Mouse (Mus musculus) stomach, embryonic 16.5 days (tissue): Measurements from ENCODE around the gene Mettl21c. TPM values are rescaled to one million over a fixed set of nuclear protein-coding genes. Genes with fewer than 3 reads are reported as not detected.

Experiments used
- ATAC-seq: fragments of 200-750 bp; cut with Nextera tagmentation; 2 replicates; pipeline ENCODE4 v1.8.0; 2017; ENCODE audit warnings: moderate number of reproducible peaks, moderate TSS enrichment; ENCODE audit not compliant: insufficient read depth, low FRiP score
- H3K27ac ChIP-seq: fragments of 300-500 bp; sonication (generic); 2 replicates; pipeline ENCODE4 v1.5.1; 2014; ENCODE audit warnings: low read length
- H3K27me3 ChIP-seq: fragments of 300-500 bp; sonication (generic); 2 replicates; pipeline ENCODE4 v1.6.1; 2014; ENCODE audit warnings: low read length, control low read depth, mixed read lengths; ENCODE audit not compliant: control insufficient read depth, insufficient read depth
- H3K36me3 ChIP-seq: fragments of 300-500 bp; sonication (generic); 2 replicates; pipeline ENCODE4 v1.6.1; 2014; ENCODE audit warnings: low read length; ENCODE audit not compliant: control insufficient read depth, insufficient read depth
- H3K4me1 ChIP-seq: fragments of 300-500 bp; sonication (generic); 2 replicates; pipeline ENCODE4 v1.6.1; 2014; ENCODE audit warnings: low read length, control low read depth, mixed read lengths; ENCODE audit not compliant: control insufficient read depth, insufficient read depth
- H3K4me2 ChIP-seq: fragments of 300-500 bp; sonication (generic); 2 replicates; pipeline ENCODE4 v1.6.1; 2014; ENCODE audit warnings: low read depth, low read length, mixed read lengths
- H3K4me3 ChIP-seq: fragments of 300-500 bp; sonication (generic); replicated peaks from 2 replicates; pipeline ENCODE4 v1.5.1; 2014; ENCODE audit warnings: mild to moderate bottlenecking, low read length
- H3K9ac ChIP-seq: fragments of 300-500 bp; sonication (generic); 2 replicates; pipeline ENCODE4 v1.6.1; 2014; ENCODE audit warnings: low read length
- H3K9me3 ChIP-seq: fragments of 300-500 bp; sonication (generic); replicated peaks from 2 replicates; pipeline ENCODE4 v1.6.1; 2016; ENCODE audit warnings: low read length, control low read depth; ENCODE audit not compliant: control insufficient read depth
- WGBS: fragments of 180-500 bp; shearing (Covaris S2); extraction: QIAGEN DNeasy Blood & Tissue Kit; methylation state at CpG from one replicate; pipeline ENCODE4 v1.1.7; 2014; 5-methylcytosine and 5-hydroxymethylcytosine counted together
- polyA plus RNA-seq: library from polyadenylated mRNA; unstranded; fragments of >200 nt; fragmentation: Nextera tagmentation; extraction: Ambion mirVana; gene quantifications from 2 replicates; pipeline ENCODE4 v1.2.1, GENCODE M21; 2015

The Mettl21c gene
- polyA plus RNA-seq, 1 experiment from 2014 or later: 0.30 TPM

DNA sequence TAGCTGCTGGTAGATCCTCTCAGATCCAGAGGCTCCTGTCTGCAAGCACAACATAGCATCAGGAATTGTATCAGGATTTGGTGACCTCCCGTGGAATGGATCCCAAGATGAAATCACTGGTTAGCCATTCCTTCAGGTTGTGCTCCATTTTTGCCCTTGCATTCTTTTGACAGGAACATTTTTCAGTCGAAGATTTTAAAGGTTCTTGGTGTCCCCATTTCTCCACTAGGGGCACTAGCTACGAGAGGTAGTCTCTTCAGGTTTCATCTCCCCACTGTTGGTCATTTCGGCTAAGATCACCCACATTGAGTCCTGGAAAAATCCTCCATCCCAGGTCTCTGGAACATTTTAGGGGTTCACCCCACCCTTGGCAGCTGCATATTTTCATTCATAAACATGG is 53.1 kb downstream of the Mettl21c start:
- ATAC-seq: no peak
- Histone ChIP-seq H3K27me3 (no peaks in the 10 kb centered on the region), H3K9ac (no peak overlapping the region), H3K27ac (no peak overlapping the region), H3K4me3 (no peak overlapping the region), H3K4me1 (no peaks in the 10 kb centered on the region), H3K36me3 (no peaks in the 10 kb centered on the region; the same call in 1 of the 2 replicates), H3K4me2 (no peak overlapping the region), H3K9me3 (no peaks in the 10 kb centered on the region)
- 85% methylated on average over 4 of the region's 4 CpGs for WGBS

DNA sequence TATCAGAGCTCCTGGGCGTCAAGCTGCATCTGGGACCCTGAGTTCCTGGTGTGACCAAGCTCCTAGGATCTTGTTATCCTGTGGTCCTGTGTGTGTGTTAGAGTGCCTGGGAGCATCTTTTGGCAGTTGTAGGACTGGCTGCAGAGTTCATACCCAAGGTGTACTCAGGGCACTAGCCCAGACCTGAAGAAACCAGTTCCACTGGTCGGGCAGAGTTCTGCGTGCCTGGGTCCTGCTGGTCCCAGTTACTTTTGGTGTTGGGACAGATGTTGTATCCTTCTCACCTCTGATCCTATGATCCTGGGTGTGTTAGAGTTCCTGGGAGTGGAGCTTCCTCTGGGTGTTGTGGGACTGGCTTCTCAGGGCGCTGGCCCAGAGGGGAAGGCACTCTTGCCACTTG is 55.5 kb downstream of the Mettl21c start:
- Histone ChIP-seq H3K4me2 (no peak overlapping the region), H3K9ac (no peak overlapping the region), H3K4me3 (no peak overlapping the region), H3K36me3 (peaks cover 2% of the 10 kb centered on the region; the same call in 1 of the 2 replicates), H3K27me3 (no peaks in the 10 kb centered on the region), H3K9me3 (no peaks in the 10 kb centered on the region), H3K4me1 (no peaks in the 10 kb centered on the region), H3K27ac (no peak overlapping the region; the same call in 1 of the 2 replicates)
- 85% methylated on average over 4 of the region's 4 CpGs for WGBS
- no peak for ATAC-seq

Other genes with a start within 250 kb of the Mettl21c start
- 20.2 and 21.3 TPM in 2 replicates for gene Uxs1, start 192.2 kb downstream of the Mettl21c start, polyA plus RNA-seq
- gene Tpp2, start 86.4 kb downstream of the Mettl21c start, polyA plus RNA-seq: 56.3 and 62.6 TPM in 2 replicates
- gene Gm8251, start 41.9 kb upstream of the Mettl21c start, polyA plus RNA-seq: 0.05 and 0.09 TPM in 2 replicates
- 62.7 and 66.0 TPM in 2 replicates for gene Tex30, start 82.4 kb upstream of the Mettl21c start, polyA plus RNA-seq
- gene Kdelc1, start 98.8 kb upstream of the Mettl21c start, polyA plus RNA-seq: 51.8 and 52.1 TPM in 2 replicates
- 17.6 TPM in 2 replicates for gene Bivm, start 98.9 kb upstream of the Mettl21c start, polyA plus RNA-seq
- gene Ercc5, start 127.7 kb upstream of the Mettl21c start, polyA plus RNA-seq: 18.9 and 19.2 TPM in 2 replicates
- 0.15 and 3.1 TPM in 2 replicates for gene Mettl21e, start 198.9 kb upstream of the Mettl21c start, polyA plus RNA-seq